Mouse (Mus musculus) frontal cortex, postnatal 10 days (tissue): ENCODE results near the gene Abhd17c.
"Not testable (repeated sequence)": the region's sequence is repeated elsewhere in the genome, so short reads cannot be mapped to it uniquely, and the experiment has no call there.

Source experiments
- DNase-seq, 2 experiments: peaks; one replicate each; pipeline ENCODE4 v3.0.0; 2022; ENCODE audit warnings: low spot score in 2 of 2, mixed read lengths in 1 of 2

The Abhd17c gene

DNA sequence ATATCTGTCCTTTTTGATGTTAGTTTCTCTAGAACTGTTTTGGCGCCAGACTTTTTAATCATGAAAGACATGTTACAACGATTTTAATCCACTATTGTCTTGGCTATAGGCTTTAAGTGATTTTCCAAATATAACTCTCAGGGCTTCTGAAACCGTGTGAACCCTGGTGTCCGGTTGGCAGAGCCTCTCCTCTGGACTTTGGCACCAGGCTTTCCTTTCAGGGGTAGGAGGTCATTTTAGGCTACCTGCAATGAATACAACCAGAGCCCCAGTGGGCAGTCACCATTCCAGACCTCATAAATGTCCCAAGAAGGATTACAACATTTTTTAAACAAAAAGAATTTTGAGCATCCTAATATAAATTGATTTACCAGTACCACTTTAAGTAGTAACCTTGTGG, 1.1 kb upstream of the Abhd17c start:
- DNase-seq: no peak

DNA sequence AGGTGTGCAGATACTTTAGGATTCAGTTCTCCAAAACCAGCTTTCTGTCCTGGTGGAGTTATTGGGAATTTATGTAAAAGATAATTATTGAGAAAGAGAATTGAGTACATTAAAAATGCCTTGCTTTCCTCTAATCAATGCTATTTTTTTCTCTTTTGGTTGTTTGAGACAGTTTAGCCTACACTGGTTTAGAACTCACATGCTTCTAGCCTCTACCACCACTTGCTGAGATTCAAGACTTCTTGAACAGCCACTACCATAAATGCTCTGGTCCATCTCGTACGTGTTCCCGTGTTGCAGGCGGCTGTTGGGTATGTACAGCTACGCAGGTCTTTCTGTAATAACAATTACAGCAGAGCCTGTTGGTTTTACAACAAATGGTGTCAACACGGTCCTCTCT, 681 bp upstream of the Abhd17c start:
- no peak for DNase-seq

DNA sequence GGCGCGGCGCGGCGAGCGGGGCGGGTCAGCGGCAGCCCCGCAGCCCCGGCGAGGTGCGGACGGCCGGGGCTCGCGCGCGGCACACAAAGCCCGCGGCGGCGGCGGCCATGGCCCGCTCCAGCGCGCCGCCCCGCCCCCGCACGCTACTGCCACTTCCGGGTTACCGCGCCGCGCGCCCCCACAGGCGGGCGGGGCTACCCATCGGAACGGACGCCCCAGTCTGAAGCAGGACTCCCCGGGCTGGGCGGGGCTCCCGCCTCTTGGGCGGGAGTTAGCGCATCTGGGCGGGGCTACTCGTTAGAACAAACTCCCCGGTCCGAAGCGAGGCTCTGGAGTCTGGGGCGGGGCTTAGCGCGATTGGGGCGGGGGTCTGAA, 254 bp upstream of the Abhd17c start:
- peak; percentile 91 to 92 for DNase-seq

DNA sequence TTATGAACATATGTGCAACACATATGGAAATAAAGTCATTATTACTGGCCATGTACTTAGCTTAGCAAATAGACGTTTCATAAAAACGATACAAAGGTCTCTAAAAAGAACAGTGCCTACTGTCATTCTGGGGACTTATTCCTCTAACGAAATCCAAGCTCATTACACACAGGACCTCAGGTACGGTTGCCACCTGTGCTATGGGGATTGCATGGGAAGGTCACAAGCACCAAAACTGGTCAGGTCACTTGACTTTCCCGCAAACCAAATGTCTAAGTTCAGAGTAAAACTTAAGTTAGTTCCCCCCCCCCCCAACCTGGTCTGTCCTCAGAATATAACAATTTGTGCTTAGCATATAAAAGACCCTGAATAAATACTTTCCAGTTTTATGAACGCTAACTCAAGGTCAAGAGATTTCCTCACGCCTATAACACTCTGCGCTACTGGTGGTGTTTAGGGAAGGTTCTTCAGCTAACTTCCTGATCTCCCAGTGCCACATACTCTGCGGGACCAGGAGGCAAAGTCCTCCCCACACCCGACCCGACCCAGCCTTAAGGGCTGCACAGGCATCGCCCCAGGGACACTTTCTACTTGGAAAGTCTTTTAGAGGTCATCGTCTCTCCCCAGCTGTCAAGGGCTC, 1.2 kb downstream of the Abhd17c start:
- no peak for DNase-seq

DNA sequence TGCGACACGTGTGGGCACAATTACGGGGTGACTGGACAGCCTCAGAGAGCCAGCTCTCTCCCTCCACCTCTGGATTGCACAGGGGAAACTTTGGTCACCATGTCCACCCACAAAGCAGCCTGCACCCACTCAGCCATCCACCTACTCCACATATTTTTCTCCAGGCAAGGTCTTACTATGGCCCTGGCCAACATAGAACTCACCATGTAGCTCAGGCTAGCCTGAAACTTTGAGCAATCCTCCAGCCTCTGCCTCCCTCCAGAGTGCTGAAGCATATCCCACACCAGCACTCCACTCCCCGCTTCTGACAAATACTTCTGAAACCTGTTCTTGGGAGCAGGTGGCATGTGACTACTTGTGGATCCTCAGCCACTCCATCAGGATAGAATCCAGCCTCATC, 1.9 kb downstream of the Abhd17c start:
- DNase-seq: no peak

DNA sequence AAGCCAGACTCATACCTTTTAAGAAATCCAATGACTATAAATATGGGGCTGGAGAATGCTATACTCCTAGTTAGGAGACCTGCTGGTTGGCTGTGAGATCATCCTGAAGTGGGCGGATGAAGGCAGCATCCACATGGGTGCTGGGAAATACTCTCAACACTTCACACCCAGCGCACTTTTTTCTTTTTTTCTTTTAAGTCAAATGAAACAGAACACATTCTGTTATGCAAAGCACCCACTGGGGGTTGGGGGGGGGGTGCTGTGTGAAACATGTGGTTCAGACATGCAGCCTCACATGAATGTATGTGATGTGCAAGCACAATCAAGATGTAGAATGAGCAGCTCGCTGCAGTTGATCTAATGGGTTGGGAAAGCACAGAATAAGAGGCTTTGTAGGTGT, 2.8 kb downstream of the Abhd17c start:
- no peak for DNase-seq

DNA sequence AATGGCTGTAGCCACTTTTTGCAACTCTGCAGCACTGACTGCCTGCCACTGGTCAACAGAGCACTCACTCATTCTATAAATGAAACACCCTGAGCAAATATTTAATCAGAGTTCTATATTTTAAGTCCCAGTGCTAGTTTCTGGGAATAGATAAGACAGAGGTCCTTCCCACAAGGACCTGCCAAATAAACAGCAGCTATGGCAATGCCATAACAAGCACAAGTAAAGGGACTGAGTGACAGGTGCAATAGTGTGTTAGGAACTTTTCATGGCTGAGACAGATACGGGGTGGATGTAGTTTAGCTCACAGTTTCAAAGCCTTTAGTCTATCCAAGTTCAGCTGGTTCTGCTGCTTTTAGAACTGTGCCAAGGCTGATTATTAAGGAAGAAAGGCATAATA, 3.9 kb downstream of the Abhd17c start:
- no peak for DNase-seq

DNA sequence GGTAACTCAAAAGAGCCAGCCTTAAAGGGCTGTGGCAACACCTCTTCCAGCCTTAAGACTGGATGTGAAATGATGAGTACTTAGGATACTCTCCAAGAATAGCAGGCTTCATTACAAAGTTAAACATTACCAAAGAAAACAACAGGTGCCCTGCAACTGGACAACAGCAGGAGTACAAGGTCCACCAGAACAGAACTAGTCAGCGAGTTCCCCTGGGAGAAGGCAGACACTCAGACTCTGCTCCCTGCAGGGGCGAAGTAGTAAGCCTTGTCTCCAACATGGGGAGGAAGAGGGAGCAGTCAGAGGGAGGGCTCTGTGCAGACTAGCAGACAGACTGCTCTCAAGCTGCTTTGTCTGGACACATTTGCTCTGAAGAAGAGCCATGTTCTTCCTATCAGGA, 6.1 kb downstream of the Abhd17c start:
- DNase-seq: no peak

DNA sequence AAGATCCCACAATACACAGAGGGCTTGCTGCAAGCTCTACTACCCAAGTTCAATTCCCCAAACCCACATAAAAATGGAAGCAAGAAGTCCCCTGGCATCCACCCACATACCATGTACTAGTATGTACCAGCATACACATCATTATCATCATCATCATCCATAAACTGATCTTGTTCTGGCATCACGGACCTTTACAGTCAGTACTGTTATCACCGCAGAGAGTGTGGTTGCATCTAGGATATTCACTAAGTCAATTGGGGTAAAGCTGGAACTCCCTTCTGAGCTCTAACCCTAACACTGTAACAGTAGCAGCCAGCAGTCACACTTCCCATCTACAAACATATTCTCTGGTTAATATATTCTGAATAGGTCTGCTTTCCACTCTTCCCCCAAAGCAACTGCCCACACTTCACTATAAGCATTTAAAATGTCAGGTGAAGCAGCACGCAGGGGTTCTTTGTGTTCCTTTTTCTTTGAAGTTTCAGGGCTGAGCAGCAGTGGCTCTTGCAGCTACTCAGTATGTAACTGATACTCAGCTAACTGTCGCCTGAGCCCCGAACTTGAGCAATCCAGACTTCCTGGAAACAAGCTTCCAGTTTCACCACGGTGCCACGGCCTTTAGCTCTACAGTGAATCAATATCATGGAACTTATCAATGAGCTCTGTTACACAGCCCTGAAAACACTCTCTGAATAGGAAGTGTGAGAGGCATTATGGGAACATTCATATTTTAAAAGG, 8.8 kb downstream of the Abhd17c start:
- DNase-seq: no peak

DNA sequence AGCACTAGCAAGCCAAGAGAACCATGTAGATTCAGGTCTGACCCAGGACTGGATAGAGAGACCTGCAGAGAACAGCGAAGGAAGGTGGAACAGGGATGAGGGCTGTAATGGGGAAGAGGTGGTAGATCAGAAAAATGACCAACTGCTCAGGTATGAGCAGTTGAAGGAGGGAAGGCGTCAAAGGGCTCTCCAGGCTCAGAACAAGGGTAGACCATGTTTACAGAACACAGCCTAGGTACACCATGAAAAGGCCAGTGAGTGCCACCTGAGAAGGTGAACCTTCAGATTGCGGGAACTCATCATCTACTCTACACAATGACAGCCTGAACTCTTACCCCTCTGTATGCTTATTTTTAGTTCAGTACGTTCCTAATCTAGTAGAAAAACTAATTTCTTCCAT, 9.5 kb downstream of the Abhd17c start:
- no peak for DNase-seq

DNA sequence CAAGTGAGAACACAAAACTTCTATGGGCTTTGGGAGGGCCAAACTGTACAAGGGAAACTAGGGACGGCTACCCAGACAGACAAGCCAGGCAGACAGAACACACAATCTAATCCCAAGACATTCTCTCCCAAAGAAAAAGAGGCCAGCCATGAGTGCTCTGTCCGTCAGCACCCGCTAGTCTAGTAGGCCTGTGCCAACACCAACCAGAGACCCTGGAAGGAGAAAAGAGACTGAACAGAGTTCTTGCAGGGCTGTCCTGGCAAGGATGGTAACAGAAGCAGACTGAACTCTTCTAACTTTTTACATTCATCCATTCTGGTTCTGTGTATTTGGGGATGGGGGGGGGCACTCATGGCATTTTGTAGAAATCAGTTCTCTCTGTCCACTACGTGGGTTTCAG, 12.1 kb downstream of the Abhd17c start:
- no peak for DNase-seq

DNA sequence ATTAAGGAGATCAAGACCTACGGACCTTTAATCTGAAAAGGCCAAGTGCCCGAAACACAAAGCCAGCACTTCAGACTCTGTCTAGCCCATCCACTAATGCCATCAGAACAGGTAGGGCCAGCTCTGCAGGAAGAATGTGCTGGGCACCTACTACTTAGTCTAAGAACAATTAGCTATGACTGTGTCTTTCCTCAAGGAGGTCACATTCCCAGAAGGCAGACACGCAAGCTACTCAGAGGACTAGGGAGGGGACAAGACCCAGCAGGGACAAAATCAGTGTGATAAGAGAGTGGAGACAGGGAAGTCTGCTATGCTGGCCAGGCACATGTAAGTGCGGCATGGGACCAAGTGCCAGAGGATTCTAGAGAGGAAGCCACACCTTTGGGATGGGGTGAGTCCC, 13.0 kb downstream of the Abhd17c start:
- no peak for DNase-seq

DNA sequence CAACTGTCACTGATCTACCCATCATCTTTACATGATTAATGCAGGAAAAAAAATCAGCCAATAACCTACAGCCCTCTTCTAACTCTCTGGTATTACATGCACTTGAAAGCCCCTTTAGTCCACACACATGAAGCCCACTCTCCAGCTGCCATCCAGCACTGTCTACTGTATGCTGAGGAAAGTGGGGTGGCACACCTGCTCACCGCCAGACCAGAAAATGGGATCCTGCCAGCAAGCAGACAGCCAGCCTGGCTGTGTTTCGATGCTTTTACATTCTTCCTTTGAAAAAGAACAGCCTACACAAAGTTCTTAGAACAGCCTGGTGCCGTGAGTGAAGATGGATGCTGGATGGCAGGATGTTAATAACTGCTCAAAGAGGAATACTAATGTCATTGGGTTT, 13.9 kb downstream of the Abhd17c start:
- DNase-seq: no peak

DNA sequence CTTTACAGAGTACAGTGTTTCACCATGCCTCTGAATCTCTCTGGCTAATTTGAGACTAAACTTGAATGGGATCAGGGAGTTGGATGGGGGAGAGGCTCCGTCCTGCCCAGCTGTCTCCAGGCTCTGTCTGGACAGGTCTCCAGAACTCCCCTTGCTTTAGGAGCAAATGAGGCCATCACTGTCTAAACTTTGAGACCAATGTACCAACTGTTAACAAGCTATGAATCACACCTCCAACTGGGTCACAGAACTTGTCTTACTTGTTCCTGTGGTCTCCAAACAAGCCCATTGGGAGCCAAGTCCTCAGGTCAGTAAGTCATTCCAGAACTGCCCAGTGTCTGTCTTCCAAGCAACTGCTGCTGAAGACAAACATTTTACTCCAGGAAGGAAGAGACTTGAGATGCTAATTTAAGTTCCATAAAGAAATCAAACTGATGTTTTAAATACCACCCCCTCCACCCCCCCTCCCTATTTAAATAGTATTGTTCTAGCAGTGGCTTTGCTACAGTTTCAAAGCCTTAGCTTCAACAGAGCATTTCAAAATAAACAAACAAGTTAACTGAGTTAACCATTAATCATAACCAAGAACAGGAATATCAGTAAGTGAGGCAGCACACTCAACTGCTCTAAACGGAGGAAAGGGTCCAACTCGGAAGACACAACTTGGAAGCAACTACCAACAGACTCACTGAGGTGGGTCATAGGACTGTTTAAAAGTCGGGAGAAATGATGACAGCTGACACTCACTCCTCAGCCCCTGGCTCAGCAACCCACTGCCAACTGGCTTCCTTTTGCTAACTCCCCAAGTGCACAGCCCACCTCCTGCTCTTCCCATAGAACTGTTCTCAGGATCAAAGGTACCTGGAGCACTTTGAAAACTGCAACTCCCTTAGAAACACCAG, 15.6 kb downstream of the Abhd17c start:
- no peak for DNase-seq

DNA sequence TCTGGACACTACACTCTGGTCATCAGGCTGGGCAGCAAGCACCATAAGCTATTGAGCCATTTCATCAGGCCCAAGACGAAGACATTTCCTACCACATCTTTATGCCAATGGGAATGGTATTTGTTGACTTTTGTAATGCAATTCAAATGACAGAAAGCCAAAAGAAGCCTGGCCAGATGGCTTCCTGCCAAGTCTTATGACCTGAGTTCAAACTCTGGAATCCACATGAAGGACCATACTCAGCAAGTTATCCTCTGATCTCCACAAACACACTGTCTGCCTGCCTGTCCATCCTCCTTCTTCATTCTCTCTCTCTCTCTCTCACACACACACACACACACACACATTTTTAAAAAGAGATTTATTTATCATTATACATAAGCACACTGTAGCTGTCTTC, 19.0 kb downstream of the Abhd17c start:
- no peak for DNase-seq

DNA sequence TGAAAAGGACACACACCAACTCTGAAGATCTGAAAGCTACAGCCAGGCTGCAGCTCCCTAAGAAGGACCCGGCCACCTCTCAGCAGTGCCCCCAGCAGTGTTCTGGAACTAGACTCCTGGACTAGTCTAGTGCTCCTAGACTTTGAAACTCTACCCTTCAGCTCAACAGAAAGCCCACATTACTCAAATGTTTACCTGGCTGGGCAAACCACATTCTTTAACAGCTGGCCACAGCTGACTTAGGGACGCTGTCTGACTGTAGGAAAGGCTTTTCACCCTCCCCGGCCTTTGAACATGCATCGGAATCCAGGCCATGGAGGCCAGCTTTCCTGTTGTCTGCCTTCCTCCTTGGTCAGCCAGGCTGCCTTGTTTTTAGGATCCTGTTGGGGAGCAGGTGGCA, 20.0 kb downstream of the Abhd17c start:
- DNase-seq: no peak

DNA sequence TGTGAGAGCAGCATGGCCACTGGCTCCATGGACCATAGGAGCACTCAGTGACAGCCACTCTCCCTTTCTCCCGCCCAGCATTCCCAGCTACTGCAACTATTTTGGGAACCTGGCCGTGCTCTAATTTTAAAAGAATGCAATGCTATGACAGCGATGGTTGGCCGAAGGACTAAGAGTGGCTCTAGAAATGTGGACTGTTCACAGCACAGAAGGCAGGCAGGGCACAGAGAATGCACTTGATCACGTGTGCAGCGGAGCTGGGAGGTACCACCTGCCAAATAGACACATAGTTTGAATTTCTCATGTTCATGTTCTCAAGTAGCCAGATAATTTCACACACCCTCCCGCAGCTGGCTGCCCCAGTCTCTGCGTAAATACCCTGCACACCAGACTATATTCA, 23.0 kb downstream of the Abhd17c start:
- no peak for DNase-seq

DNA sequence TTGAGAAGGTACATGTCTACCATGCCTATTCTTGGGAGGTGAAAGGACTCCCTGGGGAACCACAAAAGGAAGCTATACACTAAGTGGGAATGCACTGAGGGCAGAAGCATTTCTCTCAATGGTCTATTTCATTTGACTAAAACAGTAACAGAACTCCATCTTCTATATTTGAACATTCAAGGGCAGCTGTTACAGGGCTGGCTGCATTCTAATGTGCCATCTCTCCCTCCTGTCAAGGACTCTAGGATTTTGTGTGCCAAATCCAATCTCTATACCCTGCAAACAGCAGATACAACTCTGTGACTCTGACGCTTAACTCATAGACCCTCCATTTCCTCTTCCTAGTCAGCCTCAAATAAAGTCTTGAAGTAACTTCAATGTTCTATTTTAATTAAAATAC, 26.0 kb downstream of the Abhd17c start:
- DNase-seq: no peak

DNA sequence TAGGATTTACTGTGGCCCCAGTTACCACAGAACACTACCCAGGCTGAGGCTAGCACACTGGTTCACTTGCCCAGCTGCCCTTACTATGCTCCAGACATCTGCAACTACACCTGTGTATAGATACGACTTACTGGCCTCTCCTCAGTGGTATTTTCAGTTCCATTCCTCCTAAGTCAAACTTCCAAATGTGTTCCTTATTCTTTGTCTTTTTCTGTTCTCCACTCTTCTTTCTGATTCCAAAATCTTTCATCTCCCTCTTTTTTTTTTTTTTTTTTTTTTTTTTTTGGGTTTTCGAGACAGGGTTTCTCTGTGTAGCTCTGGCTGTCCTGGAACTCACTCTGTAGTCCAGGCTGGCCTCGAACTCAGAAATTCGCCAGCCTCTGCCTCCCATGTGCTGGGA, 28.0 kb downstream of the Abhd17c start:
- DNase-seq: not testable (repeated sequence)

DNA sequence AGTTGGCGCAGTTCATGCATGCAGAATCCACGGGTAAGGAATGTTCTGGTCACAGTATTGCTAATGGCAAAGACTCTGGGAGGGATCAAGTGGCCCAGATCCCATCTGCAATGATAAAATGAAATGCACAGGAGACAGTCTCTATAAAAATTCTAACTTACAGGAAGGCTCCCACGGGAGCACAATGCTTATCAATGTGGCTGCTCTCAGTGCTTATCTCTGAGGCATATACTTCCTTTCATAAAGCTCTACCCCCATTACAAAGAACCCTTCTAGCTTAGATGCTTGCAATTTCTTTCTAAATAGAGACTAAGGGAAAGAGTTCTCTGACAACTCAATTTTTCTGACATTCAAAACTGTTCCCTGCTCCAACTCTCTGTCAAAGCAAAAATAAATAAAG, 29.9 kb downstream of the Abhd17c start:
- DNase-seq: no peak

DNA sequence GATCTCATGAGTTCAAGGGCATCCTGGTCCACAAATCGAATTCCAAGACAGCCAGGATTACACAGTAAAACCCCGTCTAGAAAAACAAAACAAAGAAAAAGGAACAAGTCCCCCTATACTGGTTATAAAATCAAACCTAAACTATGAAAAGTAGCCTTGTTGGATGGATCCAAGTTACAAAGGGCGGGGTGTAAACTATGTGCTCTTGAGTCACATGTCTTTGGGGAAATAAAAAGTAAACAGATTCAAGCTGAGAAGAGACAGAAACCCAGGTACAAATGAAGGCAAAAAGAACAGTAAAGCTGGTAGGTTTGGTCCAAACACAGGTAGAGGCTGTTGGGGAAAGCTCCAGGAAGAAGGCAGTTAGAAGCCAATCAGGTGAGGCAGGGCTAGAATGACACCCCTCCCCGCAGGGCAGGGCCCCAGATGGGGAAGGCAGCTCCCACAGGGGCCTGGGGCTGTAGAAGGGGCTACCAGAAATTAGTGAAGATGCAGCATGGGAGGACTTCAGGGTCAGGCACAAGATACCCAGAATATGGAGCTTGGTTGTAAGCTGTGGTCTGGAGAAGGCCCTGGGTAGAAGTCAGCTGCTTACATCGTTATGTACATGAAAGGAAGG, 31.4 kb downstream of the Abhd17c start:
- no peak for DNase-seq
